Mouse (Mus musculus): Measurements from ENCODE around the gene U2af2. TPM values are rescaled to one million over a fixed set of nuclear protein-coding genes. Genes with fewer than 3 reads are reported as not detected.
A peak's percentile ranks its signal among the peaks of the same experiment; 100 is the strongest.

The U2af2 gene
- polyA plus RNA-seq, 1 experiment = 404 TPM

DNA sequence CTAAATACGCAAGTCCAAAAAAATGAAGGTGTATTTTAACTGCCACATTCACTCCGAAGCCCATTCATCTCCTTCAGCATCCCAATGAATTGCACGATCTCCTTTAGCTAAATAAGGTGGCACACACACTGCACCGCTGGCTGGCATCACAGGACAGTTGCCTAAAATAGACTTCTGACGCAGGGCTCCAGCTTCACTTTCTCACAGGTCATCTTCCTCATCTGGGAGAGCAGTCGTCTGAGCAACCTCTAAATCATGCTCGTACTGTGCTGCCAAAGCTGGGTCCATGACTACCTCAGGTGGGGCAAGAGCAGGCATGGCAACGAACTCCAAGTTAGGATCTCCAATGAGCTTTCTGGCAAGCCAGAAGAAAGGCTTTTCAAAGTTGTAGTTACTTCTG is 63.1 kb downstream of the U2af2 start:
- no peak for TF ChIP-seq CTCF (IDR thresholded peaks at IDR 0.05; ENCODE audit: borderline replicate concordance, extremely low read depth, insufficient read depth, insufficient read length)
- TF ChIP-seq POLR2A (IDR thresholded peaks at IDR 0.05; ENCODE audit: borderline replicate concordance, extremely low read depth, insufficient read depth, insufficient read length, poor library complexity, severe bottlenecking) = no peak
- no peak for DNase-seq (ENCODE audit: low read depth)

DNA sequence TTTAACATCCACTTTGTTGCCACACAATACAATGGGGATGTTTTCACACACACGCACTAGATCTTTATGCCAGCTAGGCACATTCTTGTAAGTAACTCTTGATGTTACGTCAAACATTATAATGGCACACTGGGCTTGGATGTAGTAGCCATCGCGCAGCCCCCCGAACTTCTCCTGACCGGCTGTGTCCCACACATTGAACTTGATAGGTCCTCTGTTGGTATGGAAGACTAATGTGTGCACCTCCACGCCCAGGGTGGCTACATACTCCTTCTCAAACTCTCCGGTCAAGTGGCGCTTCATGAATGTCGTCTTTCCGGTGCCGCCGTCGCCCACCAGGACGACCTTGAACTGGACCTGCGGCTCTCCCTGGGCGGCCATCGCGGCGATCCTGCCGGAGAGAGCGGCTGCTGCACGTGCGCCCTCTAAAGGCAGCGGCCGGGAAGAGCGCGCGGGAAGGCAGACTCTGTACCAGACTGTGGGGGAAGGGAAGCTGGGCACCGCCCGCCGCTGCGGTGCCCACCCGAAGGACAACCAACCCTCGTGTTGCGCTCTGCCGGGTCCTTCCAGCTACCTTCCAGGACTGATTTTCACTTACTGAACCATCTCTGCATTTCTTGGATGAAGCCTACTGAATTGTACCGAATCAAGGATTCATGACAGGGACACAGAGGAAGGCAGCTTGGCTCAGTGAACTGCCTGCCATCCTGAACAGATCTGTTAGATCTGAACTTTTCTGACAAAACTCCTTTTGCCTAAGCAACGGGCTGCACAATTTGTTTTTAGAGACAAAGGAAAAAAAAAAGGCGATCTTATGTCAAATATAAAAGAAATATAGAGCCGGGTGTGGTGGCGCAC is 63.8 kb downstream of the U2af2 start, which contains the start of gene Rasl2-9:
Gene Rasl2-9, minus strand, starts transcription at position 402 of the 858 bp plus-strand sequence.
- peak; percentile 68 for DNase-seq (ENCODE audit: low read depth)
- TF ChIP-seq CTCF (IDR thresholded peaks at IDR 0.05; ENCODE audit: borderline replicate concordance, extremely low read depth, insufficient read depth, insufficient read length) = peak; percentile 65
- no peak for TF ChIP-seq POLR2A (IDR thresholded peaks at IDR 0.05; ENCODE audit: borderline replicate concordance, extremely low read depth, insufficient read depth, insufficient read length, poor library complexity, severe bottlenecking)

Other genes starting within 250 kb of the U2af2 start
- 451 and 626 TPM in 2 replicates for gene Ube2s, start 249.6 kb upstream of the U2af2 start, polyA plus RNA-seq (2012; rRNA removed)
- gene Shisa7, start 217.4 kb upstream of the U2af2 start, polyA plus RNA-seq (2012; rRNA removed) = 145 and 170 TPM in 2 replicates
- 2.6 and 3.3 TPM in 2 replicates for gene Isoc2b, start 191.9 kb upstream of the U2af2 start, polyA plus RNA-seq (2012; rRNA removed)
- gene Isoc2a, start 185.0 kb upstream of the U2af2 start, polyA plus RNA-seq (2012; rRNA removed) = 6.7 and 9.0 TPM in 2 replicates
- 0.77 and 1.3 TPM in 2 replicates for gene Gm36210, start 155.6 kb upstream of the U2af2 start, polyA plus RNA-seq (2012; rRNA removed)
- 16.7 and 21.7 TPM in 2 replicates for gene Zfp628, start 146.9 kb upstream of the U2af2 start, polyA plus RNA-seq (2012; rRNA removed)
- 27.3 and 27.9 TPM in 2 replicates for gene Nat14, start 140.1 kb upstream of the U2af2 start, polyA plus RNA-seq (2012; rRNA removed)
- gene Ssc5d, start 136.4 kb upstream of the U2af2 start, polyA plus RNA-seq (2012; rRNA removed) = 2.3 and 3.6 TPM in 2 replicates
- gene Sbk2, start 97.7 kb upstream of the U2af2 start, polyA plus RNA-seq (2012; rRNA removed) = 0.14 TPM in 2 replicates
- gene Sbk3, start 91.0 kb upstream of the U2af2 start, polyA plus RNA-seq (2012; rRNA removed) = 1.1 and 2.0 TPM in 2 replicates
- gene Zfp579, start 66.0 kb upstream of the U2af2 start, polyA plus RNA-seq (2012; rRNA removed) = 168 and 190 TPM in 2 replicates
- 11.9 and 18.0 TPM in 2 replicates for gene Zfp524, start 47.7 kb upstream of the U2af2 start, polyA plus RNA-seq (2012; rRNA removed)
- gene Fiz1, start 47.4 kb upstream of the U2af2 start, polyA plus RNA-seq (2012; rRNA removed) = 49.9 and 54.5 TPM in 2 replicates
- not detected in 2 replicates for gene Gm44973, start 46.6 kb upstream of the U2af2 start, polyA plus RNA-seq (2012; rRNA removed)
- gene Zfp865, start 41.8 kb upstream of the U2af2 start, polyA plus RNA-seq (2012; rRNA removed) = 43.5 and 52.4 TPM in 2 replicates
- 41.4 and 47.8 TPM in 2 replicates for gene Ccdc106, start 41.6 kb upstream of the U2af2 start, polyA plus RNA-seq (2012; rRNA removed)
- not detected in 2 replicates for gene 4632433K11Rik, start 28.0 kb upstream of the U2af2 start, polyA plus RNA-seq (2012; rRNA removed)
- 6.8 and 7.6 TPM in 2 replicates for gene Zfp784, start 23.7 kb upstream of the U2af2 start, polyA plus RNA-seq (2012; rRNA removed)
- gene Zfp580, start 10.6 kb upstream of the U2af2 start, polyA plus RNA-seq (2012; rRNA removed) = 61.4 and 88.7 TPM in 2 replicates
- 176 and 216 TPM in 2 replicates for gene Epn1, start 18.1 kb downstream of the U2af2 start, polyA plus RNA-seq (2012; rRNA removed)
- not detected in 2 replicates for gene Rfpl4, start 54.8 kb downstream of the U2af2 start, polyA plus RNA-seq (2012; rRNA removed)
- gene Rasl2-9, start 63.8 kb downstream of the U2af2 start, polyA plus RNA-seq (2012; rRNA removed) = 0.14 and 0.37 TPM in 2 replicates
- not detected in 2 replicates for gene Vmn1r55, start 87.5 kb downstream of the U2af2 start, polyA plus RNA-seq (2012; rRNA removed)
- gene Vmn1r56, start 134.6 kb downstream of the U2af2 start, polyA plus RNA-seq (2012; rRNA removed) = not detected in 2 replicates
- not detected in 2 replicates for gene Vmn1r57, start 156.3 kb downstream of the U2af2 start, polyA plus RNA-seq (2012; rRNA removed)

Measured in brain, embryonic 14.5 days (tissue).